Mouse (Mus musculus): Measurements from ENCODE around the gene Lipa. TPM values are rescaled to one million over a fixed set of nuclear protein-coding genes. Genes with fewer than 3 reads are reported as not detected.

Lipa gene
- polyA plus RNA-seq, 1 experiment, result 240 TPM

- 65% methylated on average over 12 of the region's 12 CpGs for WGBS
- peak; percentile 80 for DNase-seq
- peak overlapping the region; percentile 85 for H3K27ac ChIP-seq (ENCODE audit: insufficient read depth, low read depth, low read length)
Observed at GRCm38 (mm10) chr19:34523106-34523725, 4.1 kb downstream of the Lipa start.

GRCm38 (mm10) chr19:34521978-34522377 lies 5.3 kb downstream of the Lipa start:
- Histone ChIP-seq H3K4me3 (ENCODE audit: insufficient read depth, low read depth, low read length) (no peak overlapping the region), H3K27ac (ENCODE audit: insufficient read depth, low read depth, low read length) (peak overlapping the region; percentile 66), H3K27me3 (replicated peaks; ENCODE audit: control insufficient read depth, insufficient read depth, low read length) (no peaks in the 10 kb centered on the region), H3K36me3 (ENCODE audit: control insufficient read depth, insufficient read depth, low read length) (no peaks in the 10 kb centered on the region; the same call in 1 of the 2 replicates), H3K4me1 (ENCODE audit: control insufficient read depth, insufficient read depth, low read length) (peaks cover 34% of the 10 kb centered on the region)
- DNase-seq, result no peak
- TF ChIP-seq CTCF (conservative IDR thresholded peaks at IDR 0.05; ENCODE audit: insufficient read depth, insufficient read length, low read depth, low read length), result no peak
- no peak for TF ChIP-seq POLR2A (IDR thresholded peaks at IDR 0.05; ENCODE audit: low read depth, low read length)
- 88% methylated on average over 1 of the region's 1 CpGs for WGBS

More at GRCm38 (mm10) chr19:34523106-34523725, 4.1 kb downstream of the Lipa start:
- peaks cover 25% of the 10 kb centered on the region for H3K4me1 ChIP-seq (ENCODE audit: control insufficient read depth, insufficient read depth, low read length)
- no peak overlapping the region for H3K4me3 ChIP-seq (ENCODE audit: insufficient read depth, low read depth, low read length)
- no peaks in the 10 kb centered on the region; the same call in 1 of the 2 replicates for H3K36me3 ChIP-seq (ENCODE audit: control insufficient read depth, insufficient read depth, low read length)
- H3K27me3 ChIP-seq (replicated peaks; ENCODE audit: control insufficient read depth, insufficient read depth, low read length), result no peaks in the 10 kb centered on the region
- TF ChIP-seq POLR2A (IDR thresholded peaks at IDR 0.05; ENCODE audit: low read depth, low read length), result no peak
- TF ChIP-seq CTCF (conservative IDR thresholded peaks at IDR 0.05; ENCODE audit: insufficient read depth, insufficient read length, low read depth, low read length), result no peak

- TF ChIP-seq POLR2A (IDR thresholded peaks at IDR 0.05; ENCODE audit: low read depth, low read length) (no peak), CTCF (conservative IDR thresholded peaks at IDR 0.05; ENCODE audit: insufficient read depth, insufficient read length, low read depth, low read length) (no peak)
- peak overlapping the region; percentile 66 for H3K27ac ChIP-seq (ENCODE audit: insufficient read depth, low read depth, low read length)
- WGBS, result 60% methylated on average over 2 of the region's 2 CpGs
- H3K4me3 ChIP-seq (ENCODE audit: insufficient read depth, low read depth, low read length), result no peak overlapping the region
- H3K36me3 ChIP-seq (ENCODE audit: control insufficient read depth, insufficient read depth, low read length), result no peaks in the 10 kb centered on the region; the same call in 1 of the 2 replicates
- peak; percentile 36 for DNase-seq
- no peaks in the 10 kb centered on the region for H3K27me3 ChIP-seq (replicated peaks; ENCODE audit: control insufficient read depth, insufficient read depth, low read length)
- H3K4me1 ChIP-seq (ENCODE audit: control insufficient read depth, insufficient read depth, low read length), result peaks cover 38% of the 10 kb centered on the region
Observed at GRCm38 (mm10) chr19:34521361-34521760, 5.9 kb downstream of the Lipa start.

GRCm38 (mm10) chr19:34520051-34520450 lies 7.2 kb downstream of the Lipa start:
- 36% methylated on average over 4 of the region's 4 CpGs for WGBS
- TF ChIP-seq CTCF (conservative IDR thresholded peaks at IDR 0.05; ENCODE audit: insufficient read depth, insufficient read length, low read depth, low read length), result no peak
- TF ChIP-seq POLR2A (IDR thresholded peaks at IDR 0.05; ENCODE audit: low read depth, low read length), result no peak
- Histone ChIP-seq H3K4me1 (ENCODE audit: control insufficient read depth, insufficient read depth, low read length) (peaks cover 46% of the 10 kb centered on the region), H3K27me3 (replicated peaks; ENCODE audit: control insufficient read depth, insufficient read depth, low read length) (no peaks in the 10 kb centered on the region), H3K27ac (ENCODE audit: insufficient read depth, low read depth, low read length) (peak overlapping the region; percentile 87), H3K36me3 (ENCODE audit: control insufficient read depth, insufficient read depth, low read length) (no peaks in the 10 kb centered on the region; the same call in 1 of the 2 replicates), H3K4me3 (ENCODE audit: insufficient read depth, low read depth, low read length) (no peak overlapping the region)
- DNase-seq, result peak; percentile 76

- 48% methylated on average over 3 of the region's 3 CpGs for WGBS
- Histone ChIP-seq H3K4me3 (ENCODE audit: insufficient read depth, low read depth, low read length) (no peak overlapping the region), H3K27me3 (replicated peaks; ENCODE audit: control insufficient read depth, insufficient read depth, low read length) (no peaks in the 10 kb centered on the region), H3K4me1 (ENCODE audit: control insufficient read depth, insufficient read depth, low read length) (peaks cover 46% of the 10 kb centered on the region), H3K27ac (ENCODE audit: insufficient read depth, low read depth, low read length) (peak overlapping the region; percentile 96), H3K36me3 (ENCODE audit: control insufficient read depth, insufficient read depth, low read length) (no peaks in the 10 kb centered on the region; the same call in 1 of the 2 replicates)
- peak; percentile 63 for DNase-seq
- no peak for TF ChIP-seq POLR2A (IDR thresholded peaks at IDR 0.05; ENCODE audit: low read depth, low read length)
- no peak for TF ChIP-seq CTCF (conservative IDR thresholded peaks at IDR 0.05; ENCODE audit: insufficient read depth, insufficient read length, low read depth, low read length)
Observed at GRCm38 (mm10) chr19:34519646-34520045, 7.6 kb downstream of the Lipa start.

- peaks cover 46% of the 10 kb centered on the region for H3K4me1 ChIP-seq (ENCODE audit: control insufficient read depth, insufficient read depth, low read length)
- H3K4me3 ChIP-seq (ENCODE audit: insufficient read depth, low read depth, low read length), result no peak overlapping the region
- TF ChIP-seq POLR2A (IDR thresholded peaks at IDR 0.05; ENCODE audit: low read depth, low read length) (no peak), CTCF (conservative IDR thresholded peaks at IDR 0.05; ENCODE audit: insufficient read depth, insufficient read length, low read depth, low read length) (no peak)
- H3K27me3 ChIP-seq (replicated peaks; ENCODE audit: control insufficient read depth, insufficient read depth, low read length), result no peaks in the 10 kb centered on the region
- H3K36me3 ChIP-seq (ENCODE audit: control insufficient read depth, insufficient read depth, low read length), result no peaks in the 10 kb centered on the region; the same call in 1 of the 2 replicates
- peak overlapping the region; percentile 96 for H3K27ac ChIP-seq (ENCODE audit: insufficient read depth, low read depth, low read length)
- peak; percentile 65 for DNase-seq
- 27% methylated on average over 3 of the region's 3 CpGs for WGBS
Observed at GRCm38 (mm10) chr19:34518786-34519185, 8.5 kb downstream of the Lipa start.

- DNase-seq, result peak; percentile 90
Observed at GRCm38 (mm10) chr19:34517812-34518594, 9.3 kb downstream of the Lipa start.

More at GRCm38 (mm10) chr19:34517812-34518594, 9.3 kb downstream of the Lipa start:
- Histone ChIP-seq H3K4me1 (ENCODE audit: control insufficient read depth, insufficient read depth, low read length) (peaks cover 46% of the 10 kb centered on the region), H3K27me3 (replicated peaks; ENCODE audit: control insufficient read depth, insufficient read depth, low read length) (no peaks in the 10 kb centered on the region), H3K4me3 (ENCODE audit: insufficient read depth, low read depth, low read length) (no peak overlapping the region), H3K36me3 (ENCODE audit: control insufficient read depth, insufficient read depth, low read length) (no peaks in the 10 kb centered on the region; the same call in 1 of the 2 replicates), H3K27ac (ENCODE audit: insufficient read depth, low read depth, low read length) (peak overlapping the region; percentile 96)
- TF ChIP-seq CTCF (conservative IDR thresholded peaks at IDR 0.05; ENCODE audit: insufficient read depth, insufficient read length, low read depth, low read length), result no peak
- TF ChIP-seq POLR2A (IDR thresholded peaks at IDR 0.05; ENCODE audit: low read depth, low read length), result no peak
- WGBS, result 60% methylated on average over 13 of the region's 13 CpGs

Measured in kidney, adult 2 months (tissue).